Mouse (Mus musculus): ENCODE measurements around the gene Sf3b1.

DNA sequence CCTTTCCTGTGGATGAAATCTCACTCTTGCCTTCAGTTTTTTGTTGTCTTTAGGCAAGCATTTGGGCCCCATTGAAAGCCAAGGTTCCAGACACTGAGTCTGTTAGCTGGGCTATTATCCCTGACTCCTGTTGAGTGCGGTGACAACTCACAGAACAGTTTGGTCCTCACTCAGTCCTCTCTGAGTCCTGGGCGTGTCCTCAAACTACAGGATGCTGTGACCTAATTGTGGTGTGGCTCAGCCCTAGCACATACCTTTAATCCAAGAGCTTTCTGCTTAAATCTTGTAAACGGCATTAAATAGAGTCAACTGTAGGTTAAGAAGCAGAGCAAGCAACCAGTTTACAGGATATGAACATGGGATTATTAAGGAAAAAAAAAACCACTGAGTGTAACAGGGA lies 15.9 kb upstream of the Sf3b1 start:
- TF ChIP-seq CTCF (IDR thresholded peaks at IDR 0.05; ENCODE audit: low read depth): no peak
- TF ChIP-seq EP300 (IDR thresholded peaks at IDR 0.05; ENCODE audit: low read depth): no peak

Data from liver, postnatal 0 days (tissue).